Mouse (Mus musculus) heart, postnatal 0 days (tissue): ENCODE measurements at regions not wholly inside any gene's neighbourhood (a gene's known extent, or its start where the extent isn't known, plus 50 kb on each side); places are given as distances from the start of the nearest gene placed in this dataset.

Experiments
- CTCF ChIP-seq: IDR thresholded peaks from 2 replicates; pipeline ENCODE4 v1.5.1; 2016; ENCODE audit warnings: antibody characterized with exemption, control low read depth, low read depth
- EP300 ChIP-seq: IDR thresholded peaks from 2 replicates; pipeline ENCODE4 v1.6.1; 2016; ENCODE audit warnings: antibody characterized with exemption, low read depth

DNA sequence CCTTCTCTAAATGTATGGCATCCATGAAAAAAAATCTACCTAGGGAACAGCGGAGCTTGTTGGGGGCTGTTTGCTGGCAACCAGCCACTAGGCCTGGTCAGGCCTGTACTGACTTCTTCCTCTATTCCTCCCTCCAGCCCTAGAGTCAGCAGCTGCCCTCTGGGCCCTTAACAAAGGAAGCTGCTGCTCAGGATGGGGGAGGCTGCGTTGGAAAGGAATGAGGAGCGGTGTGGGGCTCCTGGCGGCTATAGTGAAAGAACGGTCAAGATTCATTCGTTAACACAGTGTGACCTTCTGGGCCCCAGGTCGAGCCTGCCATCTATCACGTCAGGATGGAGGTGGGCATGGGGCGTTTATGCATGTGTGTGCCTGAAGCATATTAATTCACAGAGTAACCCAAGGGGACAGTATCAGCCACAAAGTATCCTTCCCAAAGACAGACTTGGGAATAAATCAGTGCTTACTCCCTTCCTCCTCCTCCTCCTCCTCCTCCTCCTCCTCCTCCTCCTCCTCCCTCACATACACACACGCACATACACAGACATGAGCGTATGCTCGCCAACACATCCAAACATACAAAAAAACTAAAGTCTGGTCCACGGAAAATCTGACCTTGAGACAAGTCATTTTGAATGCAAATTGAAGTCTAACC, 202.6 kb downstream of the Sox11 start:
- TF ChIP-seq CTCF (no peak), EP300 (no peak)
